Mouse (Mus musculus) right cerebral cortex, adult 18-20 months (tissue): ENCODE measurements around the gene Acot8.
A peak's percentile ranks its signal among the peaks of the same experiment; 100 is the strongest.

Experiments used
- DNase-seq: peaks from one replicate; pipeline ENCODE4 v3.0.0; 2022; ENCODE audit warnings: mixed read lengths

Gene Acot8

GRCm38 (mm10) chr2:164748991-164749390, 55.7 kb downstream of the Acot8 start:
- DNase-seq: no peak

GRCm38 (mm10) chr2:164748191-164748590, 56.5 kb downstream of the Acot8 start:
- DNase-seq: no peak

GRCm38 (mm10) chr2:164746693-164747092, 58.0 kb downstream of the Acot8 start:
- DNase-seq: no peak

- peak; percentile 95 for DNase-seq
Measured at GRCm38 (mm10) chr2:164745843-164746479, 58.7 kb downstream of the Acot8 start, which contains the start of the genes Wfdc3 and Dnttip1. Gene Wfdc3 (minus strand): TSS chr2:164745931. Gene Dnttip1 (plus strand): TSS chr2:164745983.

GRCm38 (mm10) chr2:164744987-164745386, 59.7 kb downstream of the Acot8 start:
- DNase-seq: no peak
